Mouse (Mus musculus) urinary bladder, postnatal 14 days (tissue): Measurements from ENCODE around the gene Zbtb5.
"Not testable (repeated sequence)": the region's sequence is repeated elsewhere in the genome, so short reads cannot be mapped to it uniquely, and the experiment has no call there.

Source experiments
- DNase-seq: peaks from one replicate; pipeline ENCODE4 v3.0.0; 2021; ENCODE audit warnings: low spot score

Gene Zbtb5

DNA sequence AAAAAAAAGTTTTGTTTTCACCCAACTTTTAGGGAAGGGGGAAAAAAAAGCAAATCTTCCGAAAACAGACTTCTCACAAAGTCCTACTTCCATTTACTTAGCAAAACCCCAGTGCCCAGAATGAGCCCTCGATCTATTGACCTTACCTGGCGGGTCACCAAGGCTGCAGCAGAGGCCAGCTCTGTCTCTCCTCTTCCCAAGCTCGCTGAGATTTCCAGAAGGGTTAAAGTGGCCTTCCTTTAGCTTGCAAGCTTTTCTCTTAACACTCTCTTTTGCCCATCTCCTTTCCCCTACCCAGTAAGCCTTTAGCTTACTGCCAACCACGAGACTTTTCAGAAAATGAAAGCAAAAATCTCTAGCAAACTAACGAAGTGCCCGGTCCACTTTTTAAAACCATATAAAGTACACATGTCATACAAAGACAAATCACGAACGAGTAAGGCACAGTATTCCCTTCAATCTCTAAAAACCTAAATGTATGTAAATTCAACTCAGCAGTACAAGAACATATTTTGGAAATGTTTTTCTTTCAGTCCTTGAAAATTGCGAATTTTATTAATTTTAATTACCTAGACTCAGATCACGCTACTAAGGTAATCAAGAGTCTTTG, 1.3 kb downstream of the Zbtb5 start:
- no peak for DNase-seq

DNA sequence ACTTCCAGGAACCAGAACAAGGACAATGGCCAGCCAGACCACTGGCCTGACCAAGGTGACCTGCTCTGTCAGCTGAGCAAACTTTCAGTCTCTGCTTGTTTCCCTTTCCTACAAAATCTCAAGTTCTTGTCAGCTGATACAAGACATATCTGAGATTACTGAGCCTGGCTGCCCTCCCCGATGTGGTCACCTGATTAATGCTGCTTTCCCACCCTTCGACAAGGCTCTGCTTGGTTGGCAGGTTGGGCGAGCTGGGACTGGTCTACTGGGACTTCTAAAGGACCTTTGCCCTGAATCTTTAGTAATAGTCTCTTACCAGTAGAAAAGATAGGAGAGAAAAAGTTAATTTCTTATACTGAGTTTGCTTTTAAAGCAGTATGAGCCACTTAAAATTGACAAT, 6.8 kb downstream of the Zbtb5 start:
- DNase-seq: peak; percentile 76

DNA sequence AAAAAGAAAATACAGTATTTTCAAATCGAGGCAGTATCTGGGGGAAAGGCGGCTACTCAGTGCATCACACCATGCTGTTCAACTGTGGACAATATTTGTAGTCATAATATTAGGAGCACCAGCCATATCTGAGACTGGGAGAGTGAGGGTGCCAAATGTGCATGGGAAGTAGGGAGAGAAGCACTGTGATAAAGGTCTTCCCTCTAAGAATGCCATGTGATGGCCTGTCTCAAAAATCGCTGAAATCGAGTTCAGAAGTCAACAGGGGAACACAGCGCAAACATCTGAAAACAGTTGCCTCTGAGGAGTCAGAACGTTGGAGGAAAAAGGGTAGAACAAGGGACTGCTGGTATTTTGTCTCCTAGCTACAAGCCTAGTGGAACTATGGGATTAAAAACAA, 12.2 kb downstream of the Zbtb5 start:
- DNase-seq: no peak

DNA sequence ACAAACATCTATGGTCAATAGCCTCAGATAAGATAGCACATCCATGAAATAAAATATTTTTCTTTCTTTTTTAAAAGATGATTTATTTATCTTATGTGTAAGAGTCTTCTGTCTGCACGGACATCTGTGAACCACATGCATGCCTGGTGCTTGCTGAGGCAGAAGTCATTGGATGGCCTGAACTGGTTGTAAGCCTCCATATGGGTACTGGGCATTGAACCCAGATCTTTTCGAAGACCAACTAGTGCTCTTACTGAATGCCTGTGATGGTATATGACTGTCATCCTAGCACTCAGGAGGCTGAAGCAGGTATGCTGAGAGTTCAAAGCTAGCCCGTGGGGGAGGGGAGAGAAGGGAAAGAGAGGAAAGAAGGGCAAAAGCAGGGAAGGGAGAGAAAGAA, 14.1 kb downstream of the Zbtb5 start:
- DNase-seq: no peak

DNA sequence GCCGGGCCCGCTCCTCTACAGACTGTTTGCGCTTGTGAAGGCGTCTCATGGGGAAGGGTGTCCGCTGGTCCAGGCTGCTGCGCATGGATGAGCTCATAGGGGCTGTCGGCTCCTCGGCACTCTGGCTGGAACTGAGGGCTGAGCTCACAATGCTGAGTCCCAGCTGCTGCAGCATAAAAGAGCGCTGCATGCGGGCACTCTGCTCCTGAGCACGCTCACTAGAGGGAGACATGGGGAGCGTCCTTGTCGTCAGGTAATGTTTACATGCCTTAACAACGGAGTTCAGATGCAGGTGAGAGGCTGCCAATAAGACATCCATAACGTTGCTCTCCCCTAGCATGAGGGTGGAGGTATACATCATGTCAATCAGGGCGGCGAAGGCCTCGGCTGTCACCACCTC, 17.4 kb downstream of the Zbtb5 start:
- DNase-seq: no peak

DNA sequence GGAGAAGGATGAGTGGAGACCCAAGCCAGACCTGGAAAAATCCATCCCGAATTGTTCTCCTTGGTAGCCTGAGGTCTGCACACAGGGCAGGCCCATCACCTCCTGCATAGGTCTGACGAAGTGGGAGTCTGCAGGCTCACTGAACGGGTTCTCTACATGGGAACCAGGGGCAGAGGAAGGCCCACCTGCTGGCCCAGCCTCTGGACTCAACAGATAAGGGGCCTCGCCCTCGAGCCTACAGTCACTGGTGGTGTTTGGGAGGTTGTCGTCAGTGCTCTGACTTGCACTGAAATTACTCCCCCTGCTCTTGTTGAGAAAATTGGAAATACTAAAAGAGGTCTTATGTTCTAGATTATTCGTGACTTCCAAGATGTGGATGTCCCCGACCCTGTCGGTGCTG, 18.4 kb downstream of the Zbtb5 start:
- no peak for DNase-seq

DNA sequence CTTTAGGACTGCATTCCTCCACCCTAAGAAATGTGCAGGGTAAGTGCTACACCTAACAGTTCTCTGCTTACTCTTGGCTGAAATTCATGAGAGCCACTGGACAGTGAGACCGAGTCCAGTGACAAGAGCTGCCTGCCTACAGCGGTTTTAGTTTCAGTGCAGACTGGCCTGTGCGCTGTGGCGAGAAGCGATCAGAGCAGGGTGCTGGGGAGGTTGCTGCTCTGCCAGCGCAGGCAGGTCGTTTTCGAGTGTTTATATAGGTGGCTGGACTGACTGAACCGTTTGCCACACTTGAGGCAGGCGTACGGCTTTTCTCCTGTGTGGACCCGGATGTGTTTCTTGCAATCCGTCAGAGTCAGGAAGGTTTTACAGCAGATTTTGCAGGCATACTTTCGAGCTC, 19.0 kb downstream of the Zbtb5 start:
- not testable (repeated sequence) for DNase-seq

DNA sequence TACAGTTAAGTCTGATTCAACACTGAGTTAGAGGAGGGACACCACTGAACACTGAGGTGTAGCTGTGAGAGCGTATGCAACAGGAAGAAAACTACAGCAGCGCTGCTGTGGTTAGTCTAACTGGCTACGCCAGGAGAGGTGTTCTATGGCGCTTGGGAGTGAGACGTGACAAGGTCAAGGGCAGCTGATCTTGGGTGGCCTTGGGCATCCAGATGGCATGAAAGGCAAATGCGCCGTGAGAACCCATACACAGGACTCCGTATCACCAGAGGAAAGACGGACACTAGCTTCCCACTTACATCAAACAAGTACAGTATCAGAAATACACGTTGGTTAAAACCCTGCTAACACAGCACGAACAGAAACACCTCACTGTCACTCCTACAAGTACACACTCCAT, 19.9 kb downstream of the Zbtb5 start:
- DNase-seq: not testable (repeated sequence)

DNA sequence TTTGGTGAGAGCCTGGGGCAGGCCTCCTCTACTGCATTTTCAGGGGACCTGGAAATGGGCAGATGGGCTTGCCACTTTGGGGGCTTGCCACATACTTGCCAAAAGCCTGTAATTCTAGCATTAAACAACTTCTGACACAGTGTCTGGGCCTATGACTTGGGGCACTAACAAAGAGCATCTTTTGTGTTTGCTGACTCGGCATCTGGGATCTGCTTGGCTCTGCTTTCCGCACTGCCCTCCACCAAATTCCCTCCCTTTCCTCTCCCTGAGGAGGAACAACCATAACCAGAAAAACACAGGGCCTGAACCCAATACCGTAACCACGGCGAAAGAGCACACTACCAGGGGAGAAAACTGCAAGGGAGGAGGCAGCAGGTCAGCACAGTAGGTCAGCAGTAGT, 21.7 kb downstream of the Zbtb5 start:
- no peak for DNase-seq

DNA sequence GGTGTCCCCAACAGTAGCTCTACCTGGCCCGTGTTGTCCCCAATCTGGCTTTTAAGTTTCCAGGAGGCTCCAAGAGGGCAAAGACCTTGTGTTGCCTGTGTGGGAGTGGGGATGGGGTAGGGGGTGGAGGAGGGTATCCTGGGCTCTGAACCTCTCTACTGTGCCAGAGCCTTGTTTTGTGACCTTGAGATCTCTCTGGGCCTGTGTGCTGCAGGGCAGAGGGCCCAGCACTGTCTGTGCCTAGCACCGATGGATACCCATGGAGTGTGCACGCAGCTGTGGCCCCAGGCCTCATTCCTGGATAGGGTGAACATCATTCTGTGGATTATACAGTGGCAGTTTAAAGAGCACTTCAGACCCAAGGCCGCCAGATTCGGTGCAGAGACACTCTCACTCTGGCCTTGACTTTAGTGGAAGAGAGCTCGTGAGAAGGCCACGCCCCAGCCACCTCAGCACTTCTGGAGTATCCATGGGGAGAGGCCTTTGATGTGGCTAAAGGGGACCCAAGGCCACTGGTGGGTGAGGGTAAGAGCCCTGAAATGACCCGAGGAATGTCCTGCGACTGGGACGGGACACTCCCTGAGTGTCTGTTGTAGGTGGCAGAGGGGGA, 29.0 kb downstream of the Zbtb5 start:
- no peak for DNase-seq

DNA sequence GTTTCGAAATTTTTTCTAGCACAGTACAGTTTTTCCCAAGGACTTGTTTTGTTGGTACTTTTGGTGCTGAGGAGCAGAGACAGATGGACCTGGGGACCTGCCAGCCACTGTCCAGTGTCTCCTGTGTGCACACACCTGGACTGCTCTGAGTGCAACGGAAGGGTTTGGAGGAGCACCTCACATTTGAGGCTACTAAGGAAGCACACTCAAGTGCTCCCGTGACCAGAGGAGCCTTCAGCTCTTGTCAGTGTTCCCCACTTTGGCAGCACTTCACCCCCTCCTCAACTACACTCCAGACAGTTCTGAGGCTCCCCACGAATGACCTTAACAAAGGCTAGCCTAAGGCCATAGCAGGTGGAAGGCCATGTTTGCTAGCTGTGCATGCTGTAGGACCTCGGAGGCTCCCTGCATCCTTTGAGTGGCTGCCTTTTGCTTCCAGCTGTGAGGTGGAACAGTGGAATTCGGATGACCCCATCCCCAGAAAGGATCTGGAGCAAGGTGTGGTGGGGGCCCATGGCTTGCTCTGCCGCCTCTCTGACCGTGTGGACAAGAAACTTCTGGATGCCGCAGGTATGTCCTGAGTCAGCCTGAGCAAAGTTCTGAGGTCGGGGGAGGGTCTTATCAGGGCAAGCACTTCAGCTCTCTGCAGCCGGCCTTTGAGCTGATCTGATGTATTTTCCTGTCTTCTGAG, 29.6 kb downstream of the Zbtb5 start:
- no peak for DNase-seq

DNA sequence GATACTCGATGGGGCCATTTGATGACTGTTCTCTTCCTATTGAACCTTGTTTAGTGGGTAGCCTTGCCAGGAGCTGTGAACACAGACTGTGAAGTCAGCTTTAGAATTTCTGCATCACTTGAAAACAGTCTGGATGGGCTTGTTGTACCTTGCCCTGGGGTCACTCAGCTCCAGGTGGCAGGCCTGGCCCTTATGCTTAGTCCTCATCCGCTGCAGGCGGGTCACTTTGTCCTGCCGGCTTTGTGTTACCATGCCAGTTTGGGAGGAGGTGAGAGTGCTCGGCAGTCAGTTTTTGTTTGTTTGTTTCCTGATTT, 30.3 kb downstream of the Zbtb5 start:
- DNase-seq: no peak

DNA sequence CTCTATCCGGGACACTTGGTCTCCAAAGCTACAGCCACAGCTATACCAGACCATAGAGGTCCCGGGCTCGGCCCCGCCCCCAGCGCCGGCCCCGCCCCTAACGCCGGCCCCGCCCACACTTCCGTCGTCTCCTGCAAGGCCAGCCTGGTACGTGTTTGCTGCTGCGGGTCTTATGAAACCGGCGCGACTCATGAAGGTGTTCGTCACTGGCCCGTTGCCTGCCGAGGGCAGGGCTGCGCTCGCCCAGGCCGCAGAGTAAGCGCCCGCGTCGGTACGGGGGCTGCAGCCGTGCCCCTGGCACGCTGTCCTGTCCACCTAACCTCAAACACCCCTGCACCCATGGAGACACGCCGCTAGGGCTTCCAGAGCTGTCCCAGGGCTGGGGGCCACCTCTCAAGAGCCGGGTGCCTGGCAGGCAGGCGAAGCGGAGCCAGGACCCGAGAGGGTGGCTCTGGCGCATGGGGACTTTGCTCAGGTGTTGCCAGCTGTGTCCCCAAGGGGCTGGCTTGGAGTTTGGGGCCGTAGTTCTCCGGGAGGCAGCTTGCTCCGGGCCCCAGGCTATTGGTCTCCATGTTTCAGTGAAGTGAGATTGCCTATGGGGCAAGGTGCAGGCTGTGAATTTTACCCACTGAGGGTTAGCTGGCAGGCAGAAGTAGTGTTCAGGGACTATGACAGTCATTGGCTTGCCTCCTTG, 30.8 kb downstream of the Zbtb5 start, which contains the start of gene Grhpr:
Grhpr (plus strand) TSS at position 116 of the 694 bp plus-strand sequence.
- peak; percentile 83 for DNase-seq

DNA sequence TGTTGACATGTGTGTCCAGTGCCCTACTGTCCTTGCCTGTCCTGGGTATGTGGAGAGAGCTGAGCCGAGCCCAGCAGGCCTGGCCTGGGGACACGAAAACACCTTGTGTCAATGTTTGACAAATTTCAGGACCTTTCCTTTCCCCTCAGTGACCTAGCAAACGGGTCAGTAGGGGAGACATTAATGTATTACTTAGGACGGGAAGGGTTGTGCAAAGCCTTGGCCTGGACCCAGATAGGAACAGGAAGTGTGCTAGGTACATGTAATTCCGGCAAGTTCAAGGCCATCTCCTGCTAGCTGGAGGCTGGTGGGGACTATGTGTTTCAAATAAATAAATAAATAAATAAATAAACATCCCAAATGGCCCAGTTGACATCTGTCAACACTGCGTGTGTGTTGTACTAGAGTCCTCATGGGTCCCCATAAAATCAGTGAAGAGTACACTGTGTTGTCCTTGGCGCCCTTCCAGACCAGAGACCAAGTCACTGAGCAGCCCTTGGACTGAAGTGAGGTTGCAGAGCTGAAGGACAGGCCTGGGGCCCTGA, 32.3 kb downstream of the Zbtb5 start:
- no peak for DNase-seq

DNA sequence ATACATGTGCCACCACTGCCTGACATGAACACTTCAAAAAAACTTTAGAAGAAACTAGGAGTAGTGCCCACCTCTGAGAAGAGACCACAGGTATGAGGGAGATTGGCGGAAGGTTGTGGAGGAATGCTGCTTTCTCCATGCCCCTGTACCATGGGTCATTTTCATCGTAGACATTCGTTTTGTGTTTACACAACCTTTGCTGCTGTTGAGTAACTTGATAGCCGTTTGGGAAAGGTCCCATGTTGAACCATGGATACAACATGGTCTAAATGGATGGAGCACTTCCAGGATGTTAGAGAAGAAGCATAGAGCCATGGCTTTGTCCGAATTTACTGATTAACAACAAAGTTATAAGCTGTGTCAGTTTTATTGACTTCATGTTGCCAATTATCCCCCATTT, 34.0 kb downstream of the Zbtb5 start:
- no peak for DNase-seq

DNA sequence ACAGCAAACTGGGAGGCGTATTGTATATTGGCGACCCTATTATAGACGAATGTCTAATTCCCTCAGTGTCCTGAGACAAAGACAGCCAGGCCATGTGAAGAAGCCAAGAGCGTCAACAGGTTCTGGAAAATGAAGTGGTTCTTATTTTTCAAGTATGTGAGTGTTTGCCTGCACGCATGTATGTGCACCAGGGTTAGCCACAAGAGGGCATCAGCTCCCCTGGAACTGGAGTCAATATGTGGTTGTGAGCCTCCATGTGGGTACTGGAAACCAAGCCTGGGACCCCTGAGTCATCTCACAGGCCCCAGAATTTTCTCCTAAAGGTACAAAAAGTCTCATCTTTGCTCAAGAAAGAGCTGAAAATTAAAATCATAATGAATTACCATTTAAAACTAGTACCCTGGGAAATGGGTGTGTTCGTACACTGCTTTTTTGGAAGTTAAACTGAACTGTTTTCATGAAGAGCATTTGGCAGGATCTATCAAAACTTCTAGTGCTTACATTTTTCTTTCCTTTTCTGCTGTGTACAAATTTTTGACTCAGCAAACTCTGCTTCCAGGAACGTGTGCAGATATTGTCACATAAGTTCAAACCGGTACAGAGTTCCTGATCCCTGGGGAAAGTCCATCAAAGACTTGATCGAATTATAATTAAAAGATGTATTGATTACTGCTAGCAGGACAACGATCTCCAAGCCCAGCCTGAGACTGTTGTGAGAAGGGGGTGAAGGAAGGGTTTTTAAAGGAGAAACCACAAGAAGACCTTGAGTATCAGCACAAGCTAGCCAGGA, 35.1 kb downstream of the Zbtb5 start:
- DNase-seq: no peak

DNA sequence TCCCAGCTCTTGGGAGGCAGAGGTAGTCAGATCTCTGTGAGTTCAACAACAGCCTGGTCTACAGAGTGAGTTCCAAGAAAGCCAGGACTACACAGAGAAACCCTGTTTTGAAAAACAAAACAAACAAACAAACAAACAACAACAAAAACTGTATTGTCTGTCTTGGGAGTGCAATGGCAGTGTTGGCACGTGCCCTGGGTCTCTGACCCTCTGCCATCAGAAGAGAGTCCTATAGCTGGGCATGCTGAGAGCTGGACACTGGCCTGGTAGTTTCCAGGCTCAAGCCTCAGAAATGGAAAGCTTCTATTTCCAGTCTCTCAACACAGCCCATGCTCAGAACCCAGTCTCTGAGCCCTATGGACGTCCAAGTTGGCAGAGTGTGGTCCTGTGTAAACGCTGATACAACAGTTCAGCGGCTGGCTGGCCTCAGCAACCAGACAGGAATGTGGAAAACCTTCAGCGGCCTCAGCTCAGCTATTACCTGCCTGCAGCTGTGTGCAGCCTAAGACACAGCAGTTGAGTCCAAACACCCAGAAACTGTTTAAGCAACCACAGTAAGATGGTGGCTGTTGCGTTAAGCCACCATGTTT, 36.1 kb downstream of the Zbtb5 start:
- no peak for DNase-seq

DNA sequence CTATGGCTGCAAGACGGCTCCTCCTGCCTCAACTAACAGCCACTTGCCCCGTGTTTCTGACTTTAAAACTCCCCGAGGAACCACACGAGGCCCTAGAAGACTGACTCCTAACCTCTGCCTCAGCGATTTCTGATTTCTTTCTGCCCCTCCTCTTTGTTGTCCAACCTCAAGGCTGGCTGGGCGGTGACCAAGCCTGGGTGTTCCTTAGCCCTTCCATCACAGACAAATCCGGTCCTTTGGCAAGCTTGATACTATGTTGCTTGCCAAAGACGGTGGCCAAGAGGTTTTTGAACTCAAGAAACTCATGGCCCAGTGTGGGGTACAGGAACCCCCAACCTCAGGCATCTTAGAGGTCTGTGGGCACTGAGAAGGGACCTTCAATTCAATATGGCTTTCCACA, 37.9 kb downstream of the Zbtb5 start:
- DNase-seq: no peak

DNA sequence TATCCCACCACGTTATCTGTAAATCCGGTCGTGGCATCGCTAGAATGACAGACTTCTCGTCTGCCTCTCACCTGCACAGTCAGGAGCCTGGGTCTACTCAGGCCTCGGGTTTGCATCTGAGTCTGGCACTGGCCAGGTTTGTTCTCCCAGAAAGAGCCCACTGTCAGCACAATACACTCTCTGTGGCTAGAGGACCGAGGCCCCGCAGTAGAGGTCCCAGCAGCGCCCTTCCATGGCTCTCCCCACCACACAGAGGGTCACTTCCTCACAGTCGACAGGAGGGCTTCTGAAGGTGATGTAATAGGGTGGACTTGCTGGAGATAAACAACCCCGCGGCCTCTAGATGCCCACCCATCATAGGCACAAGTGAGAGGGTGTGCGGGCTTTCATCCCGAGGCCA, 38.3 kb downstream of the Zbtb5 start:
- no peak for DNase-seq

DNA sequence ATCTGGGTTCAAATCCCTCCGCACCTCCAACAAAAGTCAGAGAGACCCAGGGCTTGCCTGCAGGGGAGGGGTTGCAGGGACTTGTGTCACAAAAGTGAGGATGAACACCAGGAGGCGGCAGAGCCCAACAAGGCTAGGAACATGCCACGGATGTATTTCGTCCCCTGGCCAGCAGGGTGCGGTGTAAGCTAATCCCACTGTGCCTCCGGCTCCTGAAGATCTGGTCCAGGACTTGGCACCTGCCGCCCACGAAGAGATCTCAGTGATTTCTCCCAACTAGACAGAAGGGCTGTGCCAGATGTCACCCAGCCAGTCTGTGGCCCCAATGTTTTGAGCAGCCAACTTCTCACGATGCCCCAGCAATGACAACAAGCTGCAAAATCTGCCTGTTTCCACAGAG, 38.8 kb downstream of the Zbtb5 start:
- peak; percentile 88 for DNase-seq

DNA sequence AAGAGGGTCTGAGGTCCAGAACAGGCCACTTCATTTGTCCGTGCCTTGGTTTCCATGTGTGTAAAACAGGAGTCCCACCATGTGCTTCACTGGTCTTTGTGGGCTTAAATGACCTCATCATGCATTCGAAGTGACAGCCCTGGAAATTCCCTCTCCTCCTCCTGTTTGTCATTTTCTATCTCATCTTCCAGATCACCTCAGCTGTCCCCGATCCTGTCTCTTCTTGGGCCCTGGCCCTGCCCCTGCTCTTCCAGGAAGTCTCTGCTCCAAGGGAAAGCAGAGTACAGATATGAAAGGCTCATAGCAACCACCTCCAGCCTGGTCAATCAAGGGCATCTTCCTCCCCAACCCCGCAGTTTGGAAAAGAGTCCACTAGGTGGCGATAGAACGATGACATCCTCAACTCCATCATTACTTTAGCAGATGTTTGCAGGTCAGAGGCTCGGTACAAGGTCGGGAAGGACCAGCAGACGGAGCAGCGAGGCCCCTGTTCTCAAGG, 41.6 kb downstream of the Zbtb5 start:
- DNase-seq: peak; percentile 49

DNA sequence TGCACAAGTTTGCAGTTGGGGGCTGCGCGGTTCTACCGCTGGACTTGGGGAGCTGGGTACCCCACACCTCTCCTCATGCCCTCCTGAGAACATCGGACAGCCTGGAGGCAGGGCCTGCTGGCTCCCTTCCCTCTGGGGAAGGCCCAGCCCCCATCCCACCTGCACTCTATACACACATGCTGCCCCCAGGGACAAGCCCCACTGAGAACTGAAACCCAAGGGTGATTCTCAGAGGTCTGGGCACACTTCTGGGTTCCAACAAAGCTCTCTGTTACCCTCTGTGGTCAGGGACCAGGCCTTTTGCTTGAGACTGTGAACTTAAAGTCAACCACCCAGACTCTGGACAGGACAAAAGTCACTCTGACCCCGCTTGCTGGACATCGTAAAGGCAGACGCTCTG, 42.2 kb downstream of the Zbtb5 start:
- DNase-seq: no peak
